Mouse (Mus musculus) hindbrain, postnatal 0 days (tissue): Measurements from ENCODE around the gene Prkag1. TPM values are rescaled to one million over a fixed set of nuclear protein-coding genes. Genes with fewer than 3 reads are reported as not detected.

ENCODE experiments used
- ATAC-seq: fragments of 200-750 bp; cut with Nextera tagmentation; 2 replicates; pipeline ENCODE4 v1.8.0; 2017; ENCODE audit warnings: mild to moderate bottlenecking, moderate TSS enrichment, moderate library complexity
- DNase-seq: peaks from one replicate; pipeline ENCODE4 v3.0.0-alpha.2; 2015; ENCODE audit warnings: low spot score
- H3K27ac ChIP-seq: fragments of 300-500 bp; sonication (generic); 2 replicates; pipeline ENCODE4 v1.5.1; 2014; ENCODE audit warnings: mild to moderate bottlenecking
- H3K27me3 ChIP-seq: fragments of 300-500 bp; sonication (generic); 2 replicates; pipeline ENCODE4 v1.6.1; 2014; ENCODE audit warnings: low read length, mixed read lengths; ENCODE audit not compliant: insufficient read depth
- H3K36me3 ChIP-seq: fragments of 300-500 bp; sonication (generic); 2 replicates; pipeline ENCODE4 v1.6.1; 2014; ENCODE audit warnings: low read length, mixed read lengths; ENCODE audit not compliant: insufficient read depth
- H3K4me1 ChIP-seq: fragments of 300-500 bp; sonication (generic); 2 replicates; pipeline ENCODE4 v1.6.1; 2014; ENCODE audit warnings: antibody characterized with exemption, low read length, mixed read lengths; ENCODE audit not compliant: insufficient read depth
- H3K4me2 ChIP-seq: fragments of 300-500 bp; sonication (generic); 2 replicates; pipeline ENCODE4 v1.6.1; 2014; ENCODE audit warnings: low read depth, mild to moderate bottlenecking, low read length, moderate library complexity, mixed read lengths
- H3K4me3 ChIP-seq: fragments of 300-500 bp; sonication (generic); 2 replicates; pipeline ENCODE4 v1.5.1; 2014; ENCODE audit warnings: low read length
- H3K9ac ChIP-seq: fragments of 300-500 bp; sonication (generic); replicated peaks from 2 replicates; pipeline ENCODE4 v1.6.1; 2014; ENCODE audit warnings: mild to moderate bottlenecking, low read length, moderate library complexity, mixed read lengths
- H3K9me3 ChIP-seq: fragments of 300-500 bp; sonication (generic); 2 replicates; pipeline ENCODE4 v1.6.1; 2016; ENCODE audit warnings: low read length, mixed read lengths
- CTCF ChIP-seq: IDR thresholded peaks from 2 replicates; pipeline ENCODE4 v1.5.1; 2016; ENCODE audit warnings: antibody characterized with exemption, control low read depth, low read depth
- WGBS: fragments of 180-500 bp; shearing (Covaris S2); extraction: QIAGEN DNeasy Blood & Tissue Kit; methylation state at CpG from one replicate; pipeline ENCODE4 v1.1.7; 2014; 5-methylcytosine and 5-hydroxymethylcytosine counted together
- polyA plus RNA-seq: library from polyadenylated mRNA; unstranded; fragments of >200 nt; fragmentation: Nextera tagmentation; extraction: Ambion mirVana; gene quantifications from 2 replicates; pipeline ENCODE4 v1.2.1, GENCODE M21; 2015
- total RNA-seq: library from RNA; depleted of rRNA; stranded (reverse); fragments of >200 nt; gene quantifications from 2 replicates; pipeline ENCODE4 v1.2.3, GENCODE M21; 2014

Gene Prkag1
- total and polyA plus RNA-seq, 2 experiments from 2014 or later = 61.1 to 99.4 TPM

DNA sequence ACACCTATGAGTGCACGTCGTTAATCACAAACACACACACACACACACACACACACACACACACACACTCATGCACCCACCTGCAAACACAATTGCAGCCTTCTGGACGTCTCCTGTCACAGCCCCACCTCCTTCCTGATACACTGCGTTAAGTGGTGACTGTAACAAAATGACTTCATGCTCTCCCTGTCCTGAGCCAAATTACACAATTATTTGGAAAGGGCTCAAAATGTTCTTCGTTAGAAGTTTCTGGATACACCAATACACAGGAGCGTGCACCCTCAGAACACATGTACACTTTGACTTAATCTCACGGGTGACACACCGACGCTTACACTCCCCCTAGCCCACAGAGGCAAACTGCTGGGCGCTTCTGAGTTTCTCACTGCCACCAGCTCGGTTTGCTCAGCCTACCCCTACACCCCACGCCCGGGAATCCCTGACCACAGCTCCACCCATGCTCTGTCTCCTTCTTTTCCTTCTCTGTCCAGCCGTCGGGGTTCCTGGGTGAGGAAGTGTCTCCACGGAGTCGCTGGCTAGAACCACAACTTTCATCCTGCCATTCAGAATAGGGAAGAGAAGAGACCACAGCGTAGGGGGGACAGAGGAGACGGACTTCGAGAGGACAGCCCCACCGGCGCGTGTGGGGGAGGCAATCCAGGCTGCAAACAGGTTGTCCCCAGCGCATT is 42.2 kb downstream of the Prkag1 start:
- Histone ChIP-seq H3K9me3 (no peaks in the 10 kb centered on the region), H3K4me3 (peak overlapping the region; percentile 3; the same call in 1 of the 2 replicates), H3K27me3 (peaks cover 58% of the 10 kb centered on the region), H3K27ac (no peak overlapping the region), H3K4me1 (0 out of 2 replicates have a peak, but pooled peaks cover 7% of the 10 kb centered on the region), H3K4me2 (no peak overlapping the region), H3K36me3 (no peaks in the 10 kb centered on the region), H3K9ac (no peak overlapping the region)
- WGBS = 10% methylated on average over 24 of the region's 24 CpGs
- TF ChIP-seq CTCF = no peak; the same call in 1 of the 2 replicates
- no peak for ATAC-seq
- no peak for DNase-seq

DNA sequence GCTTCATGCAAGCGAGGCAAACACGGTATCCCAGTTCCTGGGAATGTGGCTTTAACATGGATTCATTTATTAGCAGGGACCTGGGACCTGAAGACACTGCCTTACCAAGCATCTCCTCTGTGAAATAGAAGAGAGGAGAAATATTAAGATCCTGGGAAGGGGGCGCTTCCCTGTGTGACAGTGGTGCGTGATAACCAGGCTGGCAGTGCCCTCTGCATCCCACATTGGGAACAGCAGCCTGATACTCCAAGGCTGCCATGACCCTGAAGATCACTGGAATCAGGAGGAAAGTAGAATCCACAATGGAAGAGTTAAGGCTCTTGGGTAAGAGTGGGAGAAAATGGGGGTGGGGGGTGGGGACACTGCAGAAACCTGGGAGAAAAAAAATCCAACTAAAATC is 43.4 kb downstream of the Prkag1 start:
- H3K27me3 ChIP-seq = peaks cover 48% of the 10 kb centered on the region
- peak; percentile 84 for TF ChIP-seq CTCF
- ATAC-seq (peak; percentile 55), DNase-seq (peak; percentile 79)
- no peak overlapping the region for H3K27ac ChIP-seq
- H3K9me3 ChIP-seq = no peaks in the 10 kb centered on the region
- no peaks in the 10 kb centered on the region for H3K36me3 ChIP-seq
- H3K4me2 ChIP-seq = no peak overlapping the region
- 32% methylated on average over 4 of the region's 4 CpGs for WGBS
- 0 out of 2 replicates have a peak, but pooled peaks cover 7% of the 10 kb centered on the region for H3K4me1 ChIP-seq
- no peak overlapping the region for H3K4me3 ChIP-seq
- no peak overlapping the region for H3K9ac ChIP-seq

DNA sequence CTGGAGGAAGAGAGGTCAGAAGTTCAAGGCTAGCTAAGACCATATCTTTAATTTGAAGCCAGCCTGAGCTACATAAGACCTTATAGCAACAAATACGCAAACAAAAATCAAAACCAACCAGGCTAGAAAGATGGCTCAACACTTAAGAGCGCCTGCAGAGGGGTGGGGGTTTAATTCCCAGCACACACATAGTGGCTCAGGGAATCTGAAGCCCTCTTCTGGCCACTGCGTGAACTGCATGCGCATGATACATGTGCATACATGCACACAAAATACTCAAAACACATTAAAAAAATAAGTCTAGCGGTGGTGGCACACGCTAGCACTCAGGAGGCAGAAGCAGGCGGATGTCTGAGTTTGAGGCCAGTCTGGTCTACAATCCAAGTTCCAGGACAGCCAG is 45.6 kb downstream of the Prkag1 start:
- DNase-seq = peak; percentile 51
- Histone ChIP-seq H3K4me2 (no peak overlapping the region), H3K27ac (no peak overlapping the region), H3K27me3 (peaks cover 36% of the 10 kb centered on the region), H3K9ac (no peak overlapping the region), H3K4me1 (0 out of 2 replicates have a peak, but pooled peaks cover under 1% of the 10 kb centered on the region), H3K9me3 (no peaks in the 10 kb centered on the region), H3K36me3 (no peaks in the 10 kb centered on the region), H3K4me3 (no peak overlapping the region)
- ATAC-seq = no peak
- 45% methylated on average over 7 of the region's 7 CpGs for WGBS
- peak; percentile 73 for TF ChIP-seq CTCF

GRCm38 (mm10) chr15:98781166-98781565 is 50.2 kb downstream of the Prkag1 start:
- WGBS = 30% methylated on average over 6 of the region's 6 CpGs
- no peaks in the 10 kb centered on the region for H3K9me3 ChIP-seq
- no peak overlapping the region for H3K4me3 ChIP-seq
- TF ChIP-seq CTCF = no peak
- DNase-seq (no peak), ATAC-seq (no peak)
- H3K4me1 ChIP-seq = peaks cover 5% of the 10 kb centered on the region; the same call in 1 of the 2 replicates
- no peaks in the 10 kb centered on the region for H3K36me3 ChIP-seq
- peaks cover 40% of the 10 kb centered on the region for H3K27me3 ChIP-seq
- H3K4me2 ChIP-seq = no peak overlapping the region
- H3K9ac ChIP-seq = no peak overlapping the region
- H3K27ac ChIP-seq = no peak overlapping the region

DNA sequence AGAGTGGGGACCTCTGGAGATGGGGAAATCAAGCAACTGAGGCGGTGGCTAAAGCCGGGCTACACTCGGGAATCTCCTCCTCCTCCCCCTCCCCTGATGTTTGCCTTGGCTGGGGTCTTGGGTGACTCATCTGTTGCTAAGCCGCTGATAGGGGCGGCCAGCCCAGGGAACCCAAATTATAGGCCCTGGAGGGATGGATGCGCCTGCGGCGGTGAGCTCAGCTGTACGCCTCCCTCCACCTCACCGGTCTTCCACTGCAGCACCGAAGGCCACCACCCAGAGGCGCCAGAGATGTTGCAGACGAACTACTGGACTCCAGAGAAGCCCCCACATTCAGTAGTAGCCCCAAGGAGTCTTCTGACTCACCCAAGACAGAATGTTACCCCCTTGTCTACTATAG is 50.7 kb downstream of the Prkag1 start:
- Histone ChIP-seq H3K4me2 (no peak overlapping the region), H3K4me3 (no peak overlapping the region), H3K27ac (no peak overlapping the region), H3K9me3 (no peaks in the 10 kb centered on the region), H3K27me3 (peaks cover 46% of the 10 kb centered on the region), H3K9ac (no peak overlapping the region), H3K36me3 (no peaks in the 10 kb centered on the region), H3K4me1 (peaks cover 5% of the 10 kb centered on the region; the same call in 1 of the 2 replicates)
- DNase-seq (no peak), ATAC-seq (peak; percentile 24; the same call in 1 of the 2 replicates)
- 9% methylated on average over 13 of the region's 13 CpGs for WGBS
- TF ChIP-seq CTCF = peak; percentile 34

- ATAC-seq = no peak
- no peak for TF ChIP-seq CTCF
- Histone ChIP-seq H3K27ac (no peak overlapping the region), H3K36me3 (no peaks in the 10 kb centered on the region), H3K9ac (no peak overlapping the region), H3K4me3 (no peak overlapping the region), H3K27me3 (peaks cover 50% of the 10 kb centered on the region), H3K9me3 (no peaks in the 10 kb centered on the region), H3K4me1 (peaks cover 5% of the 10 kb centered on the region; the same call in 1 of the 2 replicates), H3K4me2 (no peak overlapping the region)
- no peak for DNase-seq
- WGBS = 6% methylated on average over 8 of the region's 8 CpGs
Observed at GRCm38 (mm10) chr15:98780075-98780474, 51.2 kb downstream of the Prkag1 start.

DNA sequence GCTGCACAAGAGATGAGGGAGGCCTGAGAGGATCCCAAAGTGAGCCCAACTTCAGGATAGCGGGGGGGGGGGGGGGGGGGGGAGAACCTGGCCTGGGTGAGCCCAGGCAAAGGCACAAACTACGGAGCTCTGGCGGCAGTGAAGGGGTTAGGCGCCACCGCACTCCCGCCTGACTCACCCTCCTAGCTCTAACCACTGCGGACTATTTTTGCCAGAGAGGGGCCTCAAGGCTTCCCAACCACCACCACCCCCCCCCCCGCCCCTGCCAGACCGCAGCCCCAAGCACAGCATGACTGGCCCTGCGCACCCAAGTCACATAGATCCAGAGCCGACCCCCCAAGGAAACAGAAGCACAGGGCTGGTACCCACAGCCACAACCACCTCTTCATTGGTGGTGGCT is 52.5 kb downstream of the Prkag1 start:
- DNase-seq = no peak
- 3% methylated on average over 9 of the region's 11 CpGs for WGBS

More for the DNA sequence above, 52.5 kb downstream of the Prkag1 start:
- H3K4me1 ChIP-seq = peaks cover 5% of the 10 kb centered on the region; the same call in 1 of the 2 replicates
- H3K36me3 ChIP-seq = no peaks in the 10 kb centered on the region
- no peaks in the 10 kb centered on the region for H3K9me3 ChIP-seq
- no peak overlapping the region for H3K4me3 ChIP-seq
- ATAC-seq = no peak
- H3K27ac ChIP-seq = no peak overlapping the region
- TF ChIP-seq CTCF = no peak
- no peak overlapping the region for H3K9ac ChIP-seq
- H3K27me3 ChIP-seq = peaks cover 63% of the 10 kb centered on the region
- H3K4me2 ChIP-seq = no peak overlapping the region
